In genomic region chr1:36589486-36589885, GRCm38 (mm10) we compare ENCODE assay signal across 10 mouse cellular contexts. TPM values are rescaled to one million over a fixed set of nuclear protein-coding genes. Genes with fewer than 3 reads are reported as not detected.
A peak's percentile ranks its signal among the peaks of the same experiment; 100 is the strongest.
DNase-seq lines count a peak whose midpoint lies in the region; ATAC-seq and TF ChIP-seq lines count a peak whose summit lies in the region.
"Had no signal": no experiment of that assay in that cellular context is flagged by ENCODE, and none has a peak within 500 bp of the region (broad histone marks: within the 10 kb centered on the region; RNA-seq: fewer than 3 reads in every experiment).

No protein-coding gene starts in this region.

- WGBS in forebrain, embryonic 10.5 days, result 49% methylated on average over 6 of the region's 6 CpGs
- 51% methylated on average over 6 of the region's 6 CpGs for WGBS in forebrain, embryonic 13.5 days
- 62% methylated on average over 6 of the region's 6 CpGs for WGBS in intestine, postnatal 0 days

- DNase-seq in forebrain, embryonic 10.5 days (ENCODE audit: extremely low spot score, low spot score), result no peak
- DNase-seq in brain, embryonic 14.5 days (ENCODE audit: low read depth), result peak; percentile 55
- peak; percentile 64 to 75 for DNase-seq in gastrocnemius, postnatal 36 days
- DNase-seq in lung, postnatal 25 days (ENCODE audit: low spot score), result peak; percentile 67
- no peak for DNase-seq in thymus, postnatal 0 days (ENCODE audit: low spot score)

- no peaks in the 10 kb centered on the region for H3K36me3 ChIP-seq in forebrain, embryonic 10.5 days (replicated peaks)
- no peaks in the 10 kb centered on the region for H3K36me3 ChIP-seq in forebrain, embryonic 13.5 days (ENCODE audit: poor library complexity, severe bottlenecking)
- H3K36me3 ChIP-seq in intestine, postnatal 0 days (ENCODE audit: control insufficient read depth, insufficient read depth), result no peaks in the 10 kb centered on the region

- H3K9me3 ChIP-seq in forebrain, embryonic 10.5 days, result no peaks in the 10 kb centered on the region
- H3K9me3 ChIP-seq in forebrain, embryonic 13.5 days (replicated peaks), result no peaks in the 10 kb centered on the region
- H3K9me3 ChIP-seq in intestine, postnatal 0 days (ENCODE audit: control insufficient read depth), result no peaks in the 10 kb centered on the region
- H3K9me3 ChIP-seq: megakaryocyte, embryonic 14.5 days had no signal

- no peak overlapping the region for H3K4me3 ChIP-seq in forebrain, embryonic 10.5 days
- H3K4me3 ChIP-seq in forebrain, embryonic 13.5 days, result no peak overlapping the region
- H3K4me3 ChIP-seq in intestine, postnatal 0 days (ENCODE audit: low read depth, low read length), result no peak overlapping the region

- peaks cover 66% of the 10 kb centered on the region for H3K4me1 ChIP-seq in forebrain, embryonic 10.5 days
- H3K4me1 ChIP-seq in forebrain, embryonic 13.5 days, result no peaks in the 10 kb centered on the region
- 0 out of 2 replicates have a peak, but pooled peaks cover 8% of the 10 kb centered on the region for H3K4me1 ChIP-seq in intestine, postnatal 0 days (replicated peaks; ENCODE audit: control insufficient read depth, insufficient read depth, low read length)

- H3K27ac ChIP-seq in forebrain, embryonic 10.5 days, result peak overlapping the region; percentile 74
- H3K27ac ChIP-seq in forebrain, embryonic 13.5 days, result no peak overlapping the region
- H3K27ac ChIP-seq in intestine, postnatal 0 days (ENCODE audit: low read depth, low read length), result peak overlapping the region; percentile 57; the same call in 1 of the 2 replicates

- no peak for TF ChIP-seq POLR2A in brain, embryonic 14.5 days (IDR thresholded peaks at IDR 0.05; ENCODE audit: borderline replicate concordance, extremely low read depth, insufficient read depth, insufficient read length, poor library complexity, severe bottlenecking)

- intact Hi-C loops in gastrocnemius, postnatal 36 days (cut with DNase I), result no loop called here

- no peak for TF ChIP-seq CTCF in brain, embryonic 14.5 days (IDR thresholded peaks at IDR 0.05; ENCODE audit: borderline replicate concordance, extremely low read depth, insufficient read depth, insufficient read length)
- TF ChIP-seq CTCF in intestine, postnatal 0 days (IDR thresholded peaks at IDR 0.05; ENCODE audit: low read depth), result no peak

- no peak overlapping the region for H3K4me2 ChIP-seq in forebrain, embryonic 13.5 days
- no peak overlapping the region for H3K4me2 ChIP-seq in intestine, postnatal 0 days (replicated peaks; ENCODE audit: low read depth)

- no peak for ATAC-seq in forebrain, embryonic 13.5 days
- peak; percentile 46; the same call in 1 of the 2 replicates for ATAC-seq in intestine, postnatal 0 days
- no peak for ATAC-seq in activated CD4-positive, CD25-positive, alpha-beta regulatory T cell, adult 4 months

- H3K9ac ChIP-seq in forebrain, embryonic 13.5 days, result no peak overlapping the region
- H3K9ac ChIP-seq in intestine, postnatal 0 days (ENCODE audit: low read depth, low read length), result no peak overlapping the region

- peaks cover 16% of the 10 kb centered on the region; the same call in 1 of the 2 replicates for H3K27me3 ChIP-seq in forebrain, embryonic 10.5 days (ENCODE audit: poor library complexity, severe bottlenecking)
- H3K27me3 ChIP-seq in forebrain, embryonic 13.5 days, result peaks cover 54% of the 10 kb centered on the region
- no peaks in the 10 kb centered on the region for H3K27me3 ChIP-seq in intestine, postnatal 0 days (replicated peaks; ENCODE audit: control insufficient read depth, insufficient read depth, low read length)

RNA-seq across cellular contexts. Expression of gene Sema4c, which starts 31.3 kb away (rescaled TPM):
- polyA plus RNA-seq in forebrain, embryonic 10.5 days (2016; fragmentation: Nextera tagmentation; extraction: Ambion mirVana), result 20.1 and 21.7 TPM in 2 replicates
- polyA plus RNA-seq in forebrain, embryonic 13.5 days (2015; fragmentation: Nextera tagmentation; extraction: Ambion mirVana), result 27.3 and 30.7 TPM in 2 replicates
- 64.2 and 66.1 TPM in 2 replicates for polyA plus RNA-seq in brain, embryonic 14.5 days (2012; rRNA removed)
- total RNA-seq in gastrocnemius, postnatal 36 days (2021), result 1 to 10 TPM; 6.3 to 7.4 TPM
- polyA plus RNA-seq in intestine, postnatal 0 days (2015; fragmentation: Nextera tagmentation; extraction: Ambion mirVana), result 3.5 and 3.9 TPM in 2 replicates
- polyA plus RNA-seq in activated CD4-positive, CD25-positive, alpha-beta regulatory T cell, adult 4 months (2017; shearing (Covaris generic)), result under 1 TPM in 1 of 2 experiments, not detected in 1; 0.13 TPM
- polyA plus RNA-seq in thymus, postnatal 0 days (2015; fragmentation: Nextera tagmentation; extraction: Ambion mirVana), result 5.5 and 6.0 TPM in 2 replicates

RNA-seq across cellular contexts. Expression of gene Ankrd39, which starts 42.2 kb away (rescaled TPM):
- polyA plus RNA-seq in forebrain, embryonic 10.5 days (2016; fragmentation: Nextera tagmentation; extraction: Ambion mirVana), result 17.9 and 22.2 TPM in 2 replicates
- 16.9 and 18.0 TPM in 2 replicates for polyA plus RNA-seq in forebrain, embryonic 13.5 days (2015; fragmentation: Nextera tagmentation; extraction: Ambion mirVana)
- 20.7 and 24.1 TPM in 2 replicates for polyA plus RNA-seq in brain, embryonic 14.5 days (2012; rRNA removed)
- total RNA-seq in gastrocnemius, postnatal 36 days (2021), result 1 to 10 TPM; 7.8 to 8.5 TPM
- polyA plus RNA-seq in intestine, postnatal 0 days (2015; fragmentation: Nextera tagmentation; extraction: Ambion mirVana), result 15.0 and 18.5 TPM in 2 replicates
- polyA plus RNA-seq in activated CD4-positive, CD25-positive, alpha-beta regulatory T cell, adult 4 months (2017; shearing (Covaris generic)), result 10 to 100 TPM; 21.5 to 21.6 TPM
- 20.0 and 22.7 TPM in 2 replicates for polyA plus RNA-seq in thymus, postnatal 0 days (2015; fragmentation: Nextera tagmentation; extraction: Ambion mirVana)

RNA-seq across cellular contexts. Expression of gene Gm42417, which starts 50.3 kb away (rescaled TPM):
- not detected in 2 replicates for polyA plus RNA-seq in forebrain, embryonic 10.5 days (2016; fragmentation: Nextera tagmentation; extraction: Ambion mirVana)
- 0.30 and 0.44 TPM in 2 replicates for polyA plus RNA-seq in forebrain, embryonic 13.5 days (2015; fragmentation: Nextera tagmentation; extraction: Ambion mirVana)
- 0.07 and 0.08 TPM in 2 replicates for polyA plus RNA-seq in brain, embryonic 14.5 days (2012; rRNA removed)
- 1,000 to 10,000 TPM; 1,257 to 1,260 TPM for total RNA-seq in gastrocnemius, postnatal 36 days (2021)
- polyA plus RNA-seq in intestine, postnatal 0 days (2015; fragmentation: Nextera tagmentation; extraction: Ambion mirVana), result 0.22 TPM in 1 of 2 replicates, not detected in the other
- under 1 TPM in 1 of 2 experiments, not detected in 1; 0.73 TPM for polyA plus RNA-seq in activated CD4-positive, CD25-positive, alpha-beta regulatory T cell, adult 4 months (2017; shearing (Covaris generic))
- 0.26 and 0.60 TPM in 2 replicates for polyA plus RNA-seq in thymus, postnatal 0 days (2015; fragmentation: Nextera tagmentation; extraction: Ambion mirVana)
- total RNA-seq: common myeloid progenitor, adult 5-6 weeks had no signal

RNA-seq across cellular contexts. Expression of gene Ankrd23, which starts 52.8 kb away (rescaled TPM):
- polyA plus RNA-seq in forebrain, embryonic 10.5 days (2016; fragmentation: Nextera tagmentation; extraction: Ambion mirVana), result 15.3 and 16.5 TPM in 2 replicates
- 11.3 and 12.3 TPM in 2 replicates for polyA plus RNA-seq in forebrain, embryonic 13.5 days (2015; fragmentation: Nextera tagmentation; extraction: Ambion mirVana)
- 18.1 and 19.8 TPM in 2 replicates for polyA plus RNA-seq in brain, embryonic 14.5 days (2012; rRNA removed)
- 1,000 to 10,000 TPM; 2,677 to 2,859 TPM for total RNA-seq in gastrocnemius, postnatal 36 days (2021)
- polyA plus RNA-seq in intestine, postnatal 0 days (2015; fragmentation: Nextera tagmentation; extraction: Ambion mirVana), result 2.1 and 3.8 TPM in 2 replicates
- polyA plus RNA-seq in activated CD4-positive, CD25-positive, alpha-beta regulatory T cell, adult 4 months (2017; shearing (Covaris generic)), result 10 to 100 TPM; 28.7 to 52.4 TPM
- 10.0 and 12.0 TPM in 2 replicates for polyA plus RNA-seq in thymus, postnatal 0 days (2015; fragmentation: Nextera tagmentation; extraction: Ambion mirVana)

Comparison
In these comparisons a context has a peak if more than half of its experiments do, and no peak if none do; other contexts are left out.
1. DNase-seq: peak in brain, embryonic 14.5 days (single experiment), gastrocnemius, postnatal 36 days (2 of 2) and lung, postnatal 25 days (single experiment); none in forebrain, embryonic 10.5 days (single experiment) and thymus, postnatal 0 days (single experiment).